Mouse (Mus musculus) inflammation-experienced regulatory T-cells, adult 6 months (primary cell): ENCODE data around the gene Cldn15. TPM values are rescaled to one million over a fixed set of nuclear protein-coding genes. Genes with fewer than 3 reads are reported as not detected.
A peak's percentile ranks its signal among the peaks of the same experiment; 100 is the strongest.
"Not testable (repeated sequence)": the region's sequence is repeated elsewhere in the genome, so short reads cannot be mapped to it uniquely, and the experiment has no call there.

Experiments used
- ATAC-seq: one replicate; pipeline ENCODE4 v1.8.0; 2017
- polyA plus RNA-seq, 3 experiments: library from polyadenylated mRNA; unstranded; fragments of 100-300 nt; shearing (Covaris generic); gene quantifications; one replicate each; pipeline ENCODE4 v1.2.1; 2017

The Cldn15 gene
- polyA plus RNA-seq, result not detected

DNA sequence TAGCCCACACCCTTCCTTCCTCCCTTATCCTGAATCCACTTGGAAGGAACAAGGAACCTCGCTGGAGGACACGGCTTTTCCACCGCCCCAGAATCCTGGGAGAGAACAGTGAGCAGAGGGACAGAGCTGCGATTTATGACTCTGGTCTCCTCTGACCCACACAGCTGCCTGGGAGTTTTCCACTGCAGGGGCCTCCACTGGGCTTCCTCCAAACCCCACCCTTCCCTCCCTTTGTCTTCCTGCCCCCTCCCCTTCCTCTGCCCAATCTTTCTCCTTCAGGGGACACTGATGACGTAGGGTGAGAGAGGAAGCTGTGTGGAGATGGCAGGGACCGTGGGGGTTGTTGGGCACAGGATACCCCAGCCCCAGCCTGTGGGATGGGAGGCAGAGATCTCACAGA lies at the start of gene Cldn15:
TSS of gene Cldn15 (plus strand) at position 286 of the 400 bp plus-strand sequence.
- ATAC-seq, result no peak

DNA sequence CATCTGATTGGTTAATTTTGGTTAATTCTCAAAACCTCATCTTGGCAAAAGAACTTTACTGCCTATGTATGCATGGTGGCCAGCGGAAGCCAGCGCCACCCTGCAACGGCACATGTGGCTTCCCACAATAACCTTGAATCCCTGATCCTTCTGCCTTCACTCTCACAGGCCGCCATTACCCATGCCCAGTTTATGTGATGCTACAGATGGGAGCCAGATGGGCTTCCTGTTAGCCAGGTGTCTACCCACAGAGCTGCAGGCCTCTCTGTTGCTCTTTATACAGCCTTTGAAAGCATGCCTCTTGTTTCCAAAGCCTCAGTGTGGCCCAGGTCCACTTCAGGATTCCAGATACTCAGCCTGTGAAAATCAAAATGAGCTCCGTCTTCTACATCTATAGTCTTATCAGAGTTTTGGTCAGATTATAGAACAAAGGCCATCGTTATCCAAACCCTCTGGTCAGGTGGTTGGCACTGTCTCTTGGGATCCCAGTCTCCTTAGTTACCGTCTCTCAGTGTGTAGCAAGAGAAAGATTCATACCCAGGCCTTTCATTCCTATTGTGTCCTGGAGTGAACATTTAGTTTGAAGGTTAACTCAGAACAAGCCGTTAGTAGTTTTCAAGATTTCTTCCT lies 48.7 kb upstream of the Cldn15 start:
- ATAC-seq, result no peak

DNA sequence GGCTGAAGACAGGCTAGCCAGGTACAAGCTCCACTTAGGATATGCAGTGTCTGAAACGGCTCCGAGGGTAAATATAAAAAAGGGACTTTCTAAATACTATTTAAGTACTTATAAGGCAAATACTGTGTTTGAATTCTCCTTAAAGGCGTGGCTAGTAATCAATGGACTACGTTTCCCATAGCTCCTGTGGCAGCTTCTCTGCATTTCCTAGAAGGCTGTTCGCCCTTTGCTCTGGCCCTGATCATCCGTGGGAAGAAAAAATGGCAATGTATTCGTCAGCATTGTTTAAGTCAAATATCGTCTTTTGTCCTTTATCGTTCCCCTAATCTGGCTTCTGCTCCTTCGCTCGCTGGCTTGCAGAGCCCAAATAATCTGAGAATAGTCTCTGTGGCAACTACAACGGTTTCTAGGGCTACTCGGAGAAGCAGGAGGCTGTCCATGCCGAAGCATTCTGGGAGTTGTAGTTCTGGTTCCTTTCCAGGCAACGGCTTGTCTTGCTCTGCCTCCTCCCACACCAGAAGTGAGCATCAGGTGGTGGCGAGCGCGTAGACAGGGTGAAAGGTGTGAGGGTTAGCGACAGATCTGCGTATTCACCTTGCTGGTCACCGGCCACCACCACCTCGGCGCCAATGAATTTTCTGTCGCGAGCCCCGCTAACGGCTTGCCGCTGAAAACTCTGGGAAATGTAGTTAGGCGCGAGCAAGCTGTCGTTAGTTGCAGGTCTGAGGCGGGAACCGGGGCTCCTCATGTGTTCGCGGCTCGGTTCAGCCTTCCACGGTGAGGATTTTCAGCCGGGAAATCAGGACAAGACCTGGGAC lies 47.6 kb upstream of the Cldn15 start:
- peak; percentile 96 for ATAC-seq

DNA sequence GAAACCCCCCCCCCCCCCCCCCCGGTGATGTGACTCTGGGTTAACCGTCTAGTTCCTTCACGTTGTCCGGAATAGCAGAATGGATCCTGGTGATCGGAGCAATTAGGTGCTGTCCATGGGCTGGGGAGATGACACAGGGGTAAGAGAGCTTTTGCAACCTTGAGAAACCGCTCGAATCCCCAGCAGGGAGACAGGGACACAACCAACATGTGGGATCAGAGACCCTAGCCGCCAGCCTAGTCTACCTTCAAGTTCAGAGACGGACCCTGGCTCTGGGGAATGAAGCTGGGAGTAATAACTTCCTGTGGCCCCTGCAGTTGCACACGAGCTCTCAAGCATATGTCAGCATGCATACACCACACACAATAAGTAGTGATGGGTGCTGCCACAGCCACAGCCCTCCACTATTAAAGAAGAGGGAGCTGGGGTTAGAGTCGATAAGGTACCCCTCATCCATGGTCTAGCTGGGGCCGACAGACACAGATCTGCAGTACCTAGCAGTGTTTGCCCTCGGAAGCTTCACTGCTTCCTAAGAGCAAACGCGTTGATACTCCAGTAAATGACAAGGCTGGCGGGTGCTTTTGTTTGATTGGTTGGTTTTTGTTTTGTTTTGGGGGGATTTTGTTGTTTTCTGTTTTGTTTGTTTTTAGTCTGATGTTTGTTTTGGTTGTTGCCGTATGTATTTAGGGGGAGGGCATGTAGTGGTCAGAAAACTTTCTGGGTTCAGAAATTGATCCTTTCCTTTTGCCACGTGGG lies 46.7 kb upstream of the Cldn15 start:
- ATAC-seq, result no peak

DNA sequence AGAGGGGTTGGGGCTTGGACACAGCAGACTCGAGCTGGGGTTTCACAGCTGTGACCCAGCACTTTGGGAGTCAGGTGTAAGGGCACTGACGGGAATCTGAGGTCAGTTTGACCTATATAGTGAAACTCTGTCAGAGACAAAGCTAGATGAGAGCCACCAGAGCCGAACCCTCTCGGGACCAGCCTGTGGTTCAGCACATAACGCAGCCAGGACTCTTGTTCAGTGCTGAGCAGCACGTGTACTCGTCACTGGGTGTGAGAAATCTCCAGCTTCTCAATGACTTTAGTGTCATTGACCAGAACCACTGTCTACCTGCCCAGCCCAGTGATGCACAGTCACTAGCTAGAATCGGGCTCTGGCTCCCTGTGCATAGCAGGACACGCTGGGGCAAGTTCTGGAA lies 43.6 kb upstream of the Cldn15 start:
- no peak for ATAC-seq

DNA sequence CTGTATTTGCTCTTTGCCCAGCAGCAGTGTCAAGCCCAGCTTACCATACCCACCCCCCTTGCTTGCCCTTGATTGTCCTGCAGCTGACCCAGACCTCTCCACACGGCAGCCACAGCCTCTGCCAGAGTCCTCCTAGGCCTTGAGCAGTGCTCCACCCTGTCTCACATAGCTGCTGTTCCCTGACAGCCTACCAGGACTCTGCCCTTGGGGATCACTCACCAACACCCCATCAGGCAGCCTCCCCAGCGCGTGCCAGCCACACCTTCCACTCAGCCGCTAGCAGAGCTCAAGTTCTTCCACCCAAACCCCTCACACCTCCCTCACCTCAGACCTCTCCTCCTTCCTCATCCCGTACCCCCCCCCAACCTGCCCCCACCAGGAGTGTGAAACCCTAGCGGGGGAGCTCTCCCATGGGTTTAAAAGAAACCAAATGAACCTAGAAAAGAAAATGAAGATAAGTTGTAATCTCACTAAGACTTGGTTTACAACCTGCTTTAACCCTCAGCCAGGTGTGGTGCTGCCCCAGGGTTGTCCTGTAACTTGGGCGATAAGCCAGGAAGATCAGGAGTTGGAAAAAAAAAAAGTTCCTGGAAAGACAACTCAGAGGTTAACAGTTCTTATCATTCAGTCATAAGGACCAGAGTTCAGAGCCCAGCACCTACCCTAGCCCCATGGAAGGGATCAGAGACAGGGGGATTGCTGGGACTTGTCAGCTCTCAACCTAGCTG lies 42.5 kb upstream of the Cldn15 start:
- ATAC-seq, result no peak

DNA sequence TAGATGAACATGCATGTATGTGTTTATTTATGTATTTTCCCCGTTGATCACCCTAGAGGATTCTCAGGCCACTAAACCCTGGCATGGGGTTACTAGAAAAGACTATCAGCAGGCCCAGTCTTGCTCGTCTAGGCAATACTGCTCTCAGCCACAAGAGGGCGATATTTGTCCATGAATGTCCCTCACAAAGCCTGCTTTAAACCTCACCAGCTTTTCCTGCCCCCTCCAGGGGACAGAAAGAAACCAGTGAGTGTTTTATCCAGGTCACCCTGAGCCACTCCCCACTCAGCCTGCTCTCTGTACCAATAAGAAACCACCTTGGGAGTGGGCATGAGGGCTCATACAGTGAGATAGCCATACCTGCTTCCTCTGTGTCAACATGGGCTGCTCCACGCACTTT lies 37.3 kb upstream of the Cldn15 start:
- peak; percentile 46 for ATAC-seq

DNA sequence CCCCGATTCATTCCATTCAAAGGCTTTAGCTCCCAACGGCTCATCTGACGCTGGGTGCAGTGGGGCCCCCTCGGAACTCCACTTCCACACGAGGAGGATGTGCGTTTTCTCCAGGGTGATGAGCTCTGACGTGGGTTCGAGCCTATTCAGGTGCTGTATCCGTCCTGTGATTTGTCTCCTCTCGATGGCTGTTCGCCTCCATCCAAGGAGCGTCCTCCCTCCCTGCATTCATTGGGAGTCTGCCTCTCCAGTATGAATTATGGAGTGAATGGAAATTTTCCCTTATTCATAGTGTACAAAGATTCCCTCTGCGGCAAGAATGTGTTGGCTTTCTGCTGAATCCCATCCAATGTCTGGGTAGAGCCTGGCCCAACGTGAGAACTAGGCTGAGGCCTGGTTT lies 34.5 kb upstream of the Cldn15 start:
- ATAC-seq, result no peak

DNA sequence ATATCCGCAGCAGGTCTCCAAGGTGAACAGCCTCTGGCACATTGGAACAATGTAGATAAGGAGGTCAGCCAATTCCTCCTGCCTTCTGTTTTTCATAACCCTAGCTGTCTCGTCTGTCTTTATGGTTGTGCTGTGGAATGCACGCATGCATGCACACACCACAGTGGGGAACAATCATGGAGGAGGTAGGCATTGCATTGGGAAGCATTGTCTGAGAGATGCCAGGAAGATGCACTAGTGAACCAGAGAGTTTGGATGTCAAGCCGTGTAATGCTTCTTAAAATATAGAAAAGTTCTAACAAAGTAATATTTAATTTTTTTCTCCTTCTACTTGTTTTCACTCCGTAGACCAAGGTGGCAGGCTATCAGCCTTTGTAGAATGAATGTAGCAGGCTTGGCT lies 33.5 kb upstream of the Cldn15 start:
- ATAC-seq, result no peak

DNA sequence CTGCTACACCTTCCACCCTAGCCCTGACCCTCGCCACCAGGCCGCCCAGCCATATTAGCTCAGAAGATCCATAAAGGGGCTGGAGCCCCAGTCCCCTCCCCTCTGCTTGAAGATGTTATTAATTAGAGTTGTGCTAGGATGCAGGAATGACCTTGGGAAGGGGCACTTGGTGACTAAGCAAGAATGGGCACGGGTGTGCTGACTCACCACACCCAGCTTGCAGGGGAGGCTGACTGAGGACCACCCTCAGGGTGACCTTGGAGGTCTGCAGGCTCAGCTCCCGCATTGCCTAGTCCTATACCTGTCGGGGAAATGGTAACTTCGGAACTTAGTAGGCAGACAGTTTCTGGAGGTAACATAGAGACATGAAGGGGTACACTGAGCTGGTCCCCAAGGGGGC lies 32.5 kb upstream of the Cldn15 start:
- no peak for ATAC-seq

DNA sequence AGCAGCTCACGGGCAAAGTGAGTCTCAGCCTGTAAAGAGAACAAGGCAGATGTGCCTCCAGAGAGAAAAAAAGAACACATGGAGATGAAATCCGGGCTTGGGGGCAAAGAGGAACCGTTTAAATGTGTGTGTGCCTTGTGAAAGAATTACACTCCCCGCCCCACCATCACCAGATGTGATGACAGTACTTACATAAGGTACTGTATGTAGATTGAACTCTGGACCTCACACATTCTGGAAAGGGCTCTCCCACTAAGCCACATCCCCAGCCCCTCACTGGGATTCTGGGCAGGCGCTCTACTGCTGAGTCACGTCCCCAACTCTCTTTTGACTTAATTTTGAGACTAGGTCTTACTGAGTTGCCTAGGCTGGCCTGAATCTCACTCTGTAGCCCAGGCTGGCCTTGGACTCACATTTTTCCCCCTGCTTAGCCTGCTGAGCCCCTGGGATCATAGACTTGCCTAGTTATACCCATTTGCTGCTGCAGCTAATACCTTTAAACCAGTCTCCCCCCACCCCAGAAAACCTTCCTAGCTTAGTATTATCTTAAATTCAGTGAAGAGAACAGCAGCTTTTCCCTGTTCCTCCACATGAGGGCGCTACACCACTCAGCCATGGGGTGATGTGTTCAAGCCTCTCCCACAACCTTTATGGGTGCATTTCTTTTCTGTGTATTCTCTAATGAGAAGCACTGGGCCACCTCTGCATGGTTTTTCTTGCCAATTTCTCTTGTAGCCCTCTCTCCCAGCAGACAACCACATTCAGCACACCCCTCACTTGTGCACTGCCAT lies 30.3 kb upstream of the Cldn15 start:
- no peak for ATAC-seq

DNA sequence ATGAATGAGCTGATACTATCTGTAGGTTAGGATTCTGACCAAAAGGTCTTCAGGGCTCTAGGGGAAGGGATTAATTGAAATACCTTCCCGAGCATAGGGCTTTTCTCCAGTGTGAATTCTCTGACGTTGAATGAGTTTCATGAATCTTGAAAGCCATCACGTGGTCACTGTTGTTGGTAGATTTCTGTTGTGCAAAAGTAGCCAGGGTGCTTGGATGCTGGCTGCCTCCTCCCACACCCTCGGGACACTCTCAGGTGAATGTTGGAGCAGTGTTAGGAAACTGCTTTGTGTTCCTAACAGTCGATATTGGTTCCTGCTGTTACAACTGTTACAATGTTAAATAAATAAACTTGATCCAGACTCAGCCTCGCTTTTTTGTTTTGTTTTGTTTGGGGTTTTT lies 29.7 kb upstream of the Cldn15 start:
- no peak for ATAC-seq

DNA sequence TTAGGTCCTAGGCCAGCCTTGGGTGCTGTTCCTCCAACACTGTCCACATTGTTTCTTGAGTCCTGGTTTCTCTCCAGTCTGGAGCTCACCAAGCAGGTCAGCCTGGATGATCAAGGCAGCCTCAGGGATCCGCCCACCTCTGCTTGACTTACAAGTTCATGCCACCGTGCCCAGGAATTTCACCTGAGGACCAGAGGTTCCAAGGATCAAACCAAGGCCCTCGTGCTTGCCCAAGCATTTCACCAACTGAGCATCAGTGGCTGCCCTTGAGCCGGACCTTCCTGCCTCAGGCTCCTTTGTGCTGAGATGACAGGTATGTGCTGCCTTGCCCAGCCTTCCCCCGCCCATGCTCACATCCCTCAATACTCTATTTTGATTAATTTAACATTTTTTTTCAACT lies 28.8 kb upstream of the Cldn15 start:
- no peak for ATAC-seq

DNA sequence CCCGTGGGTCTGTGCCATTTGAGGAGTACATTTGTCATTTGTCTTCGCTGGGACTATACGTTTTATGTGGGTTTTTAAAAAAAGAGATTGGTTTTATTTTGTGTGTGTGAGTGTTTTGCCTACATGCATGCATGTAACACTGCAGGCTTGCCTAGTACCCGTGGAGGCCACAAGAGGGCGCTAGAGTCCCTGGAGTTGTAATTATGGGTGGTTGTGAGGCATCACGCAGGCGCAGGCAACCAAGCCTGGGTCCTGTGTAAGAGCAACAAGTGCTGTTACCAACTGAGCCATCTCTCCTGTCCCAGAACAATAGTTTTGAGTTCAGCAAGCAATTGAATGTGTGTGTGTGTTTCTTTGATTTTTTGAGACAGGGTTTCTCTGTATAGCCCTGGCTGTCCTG lies 27.1 kb upstream of the Cldn15 start:
- ATAC-seq, result no peak

DNA sequence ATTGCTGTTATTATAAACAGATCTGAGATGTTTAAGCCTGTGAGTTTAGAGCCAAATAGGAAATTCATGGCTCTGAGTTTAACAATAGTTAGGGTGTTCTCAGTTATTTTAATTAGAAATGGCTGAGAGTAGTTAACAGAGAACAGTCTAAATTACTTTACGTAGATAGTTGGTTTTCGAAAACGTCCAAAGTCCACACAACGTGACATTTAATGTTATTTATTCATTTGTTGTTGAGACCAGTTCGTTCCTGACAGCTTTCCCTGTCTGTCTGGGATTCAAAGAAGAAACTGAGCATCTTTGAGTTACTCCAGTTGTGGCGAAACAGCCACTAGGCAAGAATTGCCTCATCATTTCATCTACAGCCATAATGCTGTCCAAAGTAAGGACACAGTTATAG lies 26.4 kb upstream of the Cldn15 start:
- not testable (repeated sequence) for ATAC-seq

DNA sequence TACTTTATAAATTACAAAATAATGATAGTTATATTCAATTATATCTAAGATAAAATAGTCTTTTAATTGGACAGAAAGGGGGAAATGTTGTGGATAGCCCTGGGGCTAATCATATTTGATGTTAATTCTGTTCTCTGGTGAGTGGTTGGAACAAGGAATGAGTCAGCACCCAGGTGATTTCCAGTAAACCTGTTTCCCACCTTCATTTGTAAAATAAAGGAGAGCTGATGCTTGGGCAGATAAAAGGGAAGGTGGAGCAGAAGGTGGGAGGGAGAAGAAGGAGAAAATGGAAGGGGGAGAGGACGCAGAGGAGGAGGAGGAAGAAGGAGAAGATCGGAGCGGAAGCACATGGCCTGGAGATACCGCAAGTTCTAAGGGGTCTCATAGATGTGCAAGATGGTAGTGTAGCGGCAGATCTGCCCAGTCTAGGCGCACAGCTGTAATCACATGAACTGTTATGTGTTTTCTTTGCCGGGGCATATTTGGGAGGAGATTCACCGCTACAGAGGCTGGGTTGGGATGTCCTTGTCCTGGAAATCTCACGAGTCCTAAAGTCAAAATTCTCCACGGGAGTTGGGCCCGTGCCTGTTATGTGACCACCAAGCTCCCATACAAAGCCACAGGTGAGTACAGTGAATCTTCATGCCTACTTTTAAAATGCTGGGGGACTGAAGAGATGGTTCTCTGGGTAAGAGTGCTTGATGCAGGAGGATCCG lies 25.4 kb upstream of the Cldn15 start:
- ATAC-seq, result no peak

DNA sequence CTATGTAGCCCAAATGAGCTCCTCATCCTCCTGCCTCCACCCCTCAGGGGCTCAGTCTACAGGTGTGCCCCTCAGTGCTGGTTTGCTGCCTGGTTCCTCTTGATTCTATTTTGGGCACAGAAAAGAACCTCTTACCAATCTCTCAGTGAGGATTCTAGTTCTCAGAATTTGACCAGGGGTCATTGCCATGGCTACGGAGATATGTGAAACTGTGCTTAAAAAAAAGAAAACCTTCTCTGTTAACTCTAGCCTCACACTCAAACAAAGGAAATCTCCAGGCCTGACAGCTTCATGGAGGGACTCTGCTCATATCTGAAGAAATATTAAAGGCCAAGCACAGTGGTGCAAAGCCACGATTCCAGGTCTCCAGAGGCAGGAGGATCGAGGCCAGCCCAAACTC lies 23.6 kb upstream of the Cldn15 start:
- no peak for ATAC-seq

DNA sequence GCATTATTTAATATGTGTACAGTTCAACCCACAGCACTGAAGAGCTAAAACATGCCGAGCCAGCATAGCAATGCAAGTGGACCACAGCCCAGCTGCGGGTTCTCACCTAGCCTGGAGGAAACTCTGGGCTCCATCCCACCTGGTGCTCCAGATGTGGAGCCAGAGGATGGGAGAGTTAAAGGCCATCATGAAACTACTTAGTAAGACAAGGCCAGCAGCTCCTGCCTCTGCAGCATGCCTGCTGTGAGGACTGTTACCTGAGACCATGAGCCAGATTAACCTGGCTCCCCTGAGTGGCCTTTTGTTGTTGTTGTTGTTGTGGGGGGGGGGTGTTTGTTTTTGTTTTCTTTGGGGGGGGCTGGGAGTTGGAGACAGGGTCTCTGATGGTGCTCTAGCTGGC lies 23.0 kb upstream of the Cldn15 start:
- ATAC-seq, result no peak

DNA sequence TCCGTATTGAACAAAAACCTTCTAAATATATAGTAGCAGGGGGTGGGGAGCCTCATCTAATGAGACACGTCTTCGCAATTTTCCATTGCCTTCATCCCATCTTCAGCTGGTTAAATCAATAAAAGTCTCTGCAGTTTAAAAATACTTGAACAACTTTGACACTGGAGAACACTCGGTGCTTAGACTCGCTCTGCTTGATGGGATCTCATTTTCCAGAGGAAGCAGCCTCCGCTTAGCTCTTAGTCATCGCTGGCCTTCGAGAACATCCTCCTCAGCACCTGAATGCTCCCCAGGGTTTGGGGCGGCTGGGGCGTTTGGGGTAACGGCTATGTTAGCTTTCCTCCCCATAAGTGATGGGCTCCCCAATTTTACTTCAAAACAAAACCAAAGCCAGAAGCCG lies 21.3 kb upstream of the Cldn15 start:
- ATAC-seq, result no peak

DNA sequence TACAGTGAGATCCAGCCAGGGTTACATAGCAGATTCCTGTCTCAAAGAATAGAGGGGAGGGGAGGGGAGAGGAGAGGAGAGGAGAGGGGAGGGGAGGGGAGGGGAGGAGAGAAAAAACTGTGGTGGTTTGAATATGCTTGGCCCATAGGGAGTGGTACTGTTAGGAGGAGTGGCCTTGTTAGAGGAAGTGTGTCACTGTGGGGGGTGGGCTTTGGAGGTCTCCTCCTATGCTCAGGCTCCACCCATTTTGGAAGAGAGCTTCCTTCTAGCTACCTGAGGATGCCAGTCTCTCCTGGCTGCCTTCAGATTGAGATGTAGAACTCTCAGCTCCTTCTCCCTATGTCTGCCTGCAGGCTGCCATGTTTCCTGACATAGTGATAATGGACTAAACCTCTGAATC lies 18.5 kb upstream of the Cldn15 start:
- no peak for ATAC-seq

DNA sequence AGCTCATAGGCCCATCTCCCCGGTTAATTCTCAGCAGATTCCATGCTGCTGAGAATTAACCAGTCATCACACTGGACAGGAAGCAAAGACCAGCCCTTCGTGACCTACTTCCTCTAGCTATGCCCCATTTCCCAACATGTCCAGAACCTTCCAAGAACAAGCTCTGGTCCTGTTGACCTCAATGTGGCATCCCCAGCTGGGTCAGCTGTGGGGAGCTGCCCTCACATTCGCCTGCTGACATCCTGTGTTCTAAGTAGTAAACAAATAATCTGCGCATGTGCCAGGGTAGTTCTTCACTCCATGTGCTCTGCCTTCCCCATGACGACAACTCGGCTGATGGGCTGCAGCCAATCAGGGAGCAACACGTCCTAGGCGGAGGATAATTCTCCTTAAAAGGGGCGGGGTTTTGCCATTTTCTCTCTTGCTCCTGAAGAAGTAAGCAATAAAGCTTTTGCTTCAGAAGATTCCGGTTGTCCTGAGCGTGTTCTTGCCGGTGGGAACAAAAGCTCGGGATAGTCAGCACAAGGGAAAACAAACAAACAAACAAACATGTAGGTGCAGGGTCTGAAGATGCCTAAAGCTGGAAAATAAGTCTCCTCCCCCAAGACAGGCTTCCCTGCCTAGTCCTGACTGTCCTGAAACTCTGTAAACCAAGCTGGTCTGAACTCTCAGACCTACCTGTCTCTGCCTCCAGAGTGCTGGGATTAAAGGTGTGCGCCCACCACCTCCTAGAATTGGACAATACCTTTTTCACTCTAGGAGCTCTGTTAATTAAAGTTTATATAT lies 16.7 kb upstream of the Cldn15 start:
- not testable (repeated sequence) for ATAC-seq
